Mouse (Mus musculus) forebrain, embryonic 11.5 days (tissue): Measurements from ENCODE around the gene Prim2. TPM values are rescaled to one million over a fixed set of nuclear protein-coding genes. Genes with fewer than 3 reads are reported as not detected.

Source experiments
- ATAC-seq: fragments of 200-750 bp; cut with Nextera tagmentation; replicated peaks from 2 replicates; pipeline ENCODE4 v1.8.0; 2017; ENCODE audit warnings: moderate TSS enrichment; ENCODE audit not compliant: low FRiP score
- DNase-seq: peaks from one replicate; pipeline ENCODE4 v3.0.0-alpha.2; 2017; ENCODE audit warnings: low spot score
- H3K27ac ChIP-seq: fragments of 300-500 bp; sonication (generic); 2 replicates; pipeline ENCODE4 v1.5.1; 2014; ENCODE audit warnings: low read depth, low read length
- H3K27me3 ChIP-seq: fragments of 300-500 bp; sonication (generic); 2 replicates; pipeline ENCODE4 v1.6.1; 2014; ENCODE audit warnings: mild to moderate bottlenecking, low read length, mixed read lengths; ENCODE audit not compliant: control insufficient read depth, insufficient read depth
- H3K36me3 ChIP-seq: fragments of 300-500 bp; sonication (generic); 2 replicates; pipeline ENCODE4 v1.6.1; 2014; ENCODE audit warnings: mild to moderate bottlenecking, low read length, moderate library complexity, mixed read lengths; ENCODE audit not compliant: control insufficient read depth, insufficient read depth
- H3K4me1 ChIP-seq: fragments of 300-500 bp; sonication (generic); replicated peaks from 2 replicates; pipeline ENCODE4 v1.6.1; 2014; ENCODE audit warnings: low read length, mixed read lengths; ENCODE audit not compliant: control insufficient read depth, insufficient read depth
- H3K4me2 ChIP-seq: fragments of 300-500 bp; sonication (generic); 2 replicates; pipeline ENCODE4 v1.6.1; 2014; ENCODE audit warnings: low read depth, mild to moderate bottlenecking, low read length, moderate library complexity, mixed read lengths; ENCODE audit not compliant: severe bottlenecking
- H3K4me3 ChIP-seq: fragments of 300-500 bp; sonication (generic); 2 replicates; pipeline ENCODE4 v1.5.1; 2014; ENCODE audit warnings: low read depth, low read length
- H3K9ac ChIP-seq: fragments of 300-500 bp; sonication (generic); 2 replicates; pipeline ENCODE4 v1.6.1; 2014; ENCODE audit warnings: low read length
- H3K9me3 ChIP-seq: fragments of 300-500 bp; sonication (generic); 2 replicates; pipeline ENCODE4 v1.6.1; 2016; ENCODE audit warnings: low read length, mixed read lengths; ENCODE audit not compliant: control insufficient read depth
- WGBS: fragments of 180-500 bp; shearing (Covaris S2); extraction: QIAGEN DNeasy Blood & Tissue Kit; methylation state at CpG from one replicate; pipeline ENCODE4 v1.1.7; 2014; 5-methylcytosine and 5-hydroxymethylcytosine counted together
- polyA plus RNA-seq: library from polyadenylated mRNA; unstranded; fragments of >200 nt; fragmentation: Nextera tagmentation; extraction: Ambion mirVana; gene quantifications from 2 replicates; pipeline ENCODE4 v1.2.1, GENCODE M21; 2014

Gene Prim2
- polyA plus RNA-seq, 1 experiment from 2014 or later = 58.8 TPM

- Histone ChIP-seq H3K4me1 (no peaks in the 10 kb centered on the region), H3K9me3 (no peaks in the 10 kb centered on the region; the same call in 1 of the 2 replicates), H3K36me3 (no peaks in the 10 kb centered on the region), H3K4me2 (no peak overlapping the region), H3K27me3 (no peaks in the 10 kb centered on the region), H3K27ac (no peak overlapping the region), H3K4me3 (no peak overlapping the region), H3K9ac (no peak overlapping the region)
- DNase-seq (no peak), ATAC-seq (no peak)
- WGBS = 88% methylated on average over 2 of the region's 2 CpGs
These were observed 61.5 kb downstream of the Prim2 start for GRCm38 (mm10) chr1:33608133-33608532.

- no peak overlapping the region for H3K9ac ChIP-seq
- no peak for ATAC-seq
- H3K27me3 ChIP-seq = no peaks in the 10 kb centered on the region
- no peak overlapping the region for H3K4me3 ChIP-seq
- no peaks in the 10 kb centered on the region; the same call in 1 of the 2 replicates for H3K9me3 ChIP-seq
- no peak overlapping the region for H3K27ac ChIP-seq
- no peak for DNase-seq
- WGBS = 92% methylated on average over 5 of the region's 5 CpGs
- no peaks in the 10 kb centered on the region for H3K36me3 ChIP-seq
- H3K4me1 ChIP-seq = no peaks in the 10 kb centered on the region
- H3K4me2 ChIP-seq = no peak overlapping the region
These were observed 65.4 kb downstream of the Prim2 start for GRCm38 (mm10) chr1:33604087-33604699.

GRCm38 (mm10) chr1:33599698-33600097 is 69.9 kb downstream of the Prim2 start:
- Histone ChIP-seq H3K9ac (no peak overlapping the region), H3K27me3 (no peaks in the 10 kb centered on the region), H3K9me3 (no peaks in the 10 kb centered on the region), H3K4me1 (no peaks in the 10 kb centered on the region), H3K4me2 (no peak overlapping the region), H3K36me3 (0 out of 2 replicates have a peak, but pooled peaks cover 3% of the 10 kb centered on the region), H3K27ac (no peak overlapping the region), H3K4me3 (no peak overlapping the region)
- no peak for DNase-seq
- ATAC-seq = no peak
- 88% methylated on average over 3 of the region's 3 CpGs for WGBS

GRCm38 (mm10) chr1:33599019-33599667 is 70.5 kb downstream of the Prim2 start:
- Histone ChIP-seq H3K4me2 (no peak overlapping the region), H3K9me3 (no peaks in the 10 kb centered on the region), H3K27ac (no peak overlapping the region), H3K27me3 (no peaks in the 10 kb centered on the region), H3K36me3 (0 out of 2 replicates have a peak, but pooled peaks cover 3% of the 10 kb centered on the region), H3K4me3 (no peak overlapping the region), H3K4me1 (no peaks in the 10 kb centered on the region), H3K9ac (no peak overlapping the region)
- 74% methylated on average over 5 of the region's 5 CpGs for WGBS
- no peak for ATAC-seq
- no peak for DNase-seq

- 80% methylated on average over 1 of the region's 1 CpGs for WGBS
- Histone ChIP-seq H3K36me3 (0 out of 2 replicates have a peak, but pooled peaks cover 3% of the 10 kb centered on the region), H3K9me3 (no peaks in the 10 kb centered on the region), H3K9ac (no peak overlapping the region), H3K4me2 (no peak overlapping the region), H3K27me3 (no peaks in the 10 kb centered on the region), H3K4me1 (no peaks in the 10 kb centered on the region), H3K27ac (no peak overlapping the region), H3K4me3 (no peak overlapping the region)
- ATAC-seq = no peak
- no peak for DNase-seq
These were observed 72.6 kb downstream of the Prim2 start for GRCm38 (mm10) chr1:33597043-33597442.

- Histone ChIP-seq H3K27me3 (no peaks in the 10 kb centered on the region), H3K4me1 (no peaks in the 10 kb centered on the region), H3K4me2 (no peak overlapping the region), H3K27ac (no peak overlapping the region), H3K36me3 (0 out of 2 replicates have a peak, but pooled peaks cover 3% of the 10 kb centered on the region), H3K9ac (no peak overlapping the region), H3K9me3 (no peaks in the 10 kb centered on the region), H3K4me3 (no peak overlapping the region)
- WGBS = 90% methylated on average over 2 of the region's 2 CpGs
- DNase-seq = no peak
- ATAC-seq = no peak
These were observed 73.7 kb downstream of the Prim2 start for GRCm38 (mm10) chr1:33595936-33596335.

- 83% methylated on average over 2 of the region's 2 CpGs for WGBS
- no peak for DNase-seq
These were observed 74.6 kb downstream of the Prim2 start for GRCm38 (mm10) chr1:33594966-33595365.

GRCm38 (mm10) chr1:33593718-33594388 is 75.7 kb downstream of the Prim2 start:
- Histone ChIP-seq H3K4me3 (no peak overlapping the region), H3K4me2 (no peak overlapping the region), H3K4me1 (no peaks in the 10 kb centered on the region), H3K9me3 (no peaks in the 10 kb centered on the region), H3K27ac (no peak overlapping the region), H3K27me3 (no peaks in the 10 kb centered on the region), H3K9ac (no peak overlapping the region), H3K36me3 (0 out of 2 replicates have a peak, but pooled peaks cover 3% of the 10 kb centered on the region)
- WGBS = 92% methylated on average over 4 of the region's 4 CpGs
- DNase-seq (no peak), ATAC-seq (no peak)

More at GRCm38 (mm10) chr1:33594966-33595365, 74.6 kb downstream of the Prim2 start:
- H3K27ac ChIP-seq = no peak overlapping the region
- H3K9me3 ChIP-seq = no peaks in the 10 kb centered on the region
- H3K27me3 ChIP-seq = no peaks in the 10 kb centered on the region
- ATAC-seq = peak; percentile 39
- H3K4me1 ChIP-seq = no peaks in the 10 kb centered on the region
- H3K36me3 ChIP-seq = 0 out of 2 replicates have a peak, but pooled peaks cover 3% of the 10 kb centered on the region
- H3K4me2 ChIP-seq = no peak overlapping the region
- no peak overlapping the region for H3K9ac ChIP-seq
- no peak overlapping the region for H3K4me3 ChIP-seq
